Mouse (Mus musculus): ENCODE results near the gene Ly6g6c. TPM values are rescaled to one million over a fixed set of nuclear protein-coding genes. Genes with fewer than 3 reads are reported as not detected.
A peak's percentile ranks its signal among the peaks of the same experiment; 100 is the strongest.

Ly6g6c gene
- polyA plus RNA-seq, 1 experiment: 1.6 TPM

DNA sequence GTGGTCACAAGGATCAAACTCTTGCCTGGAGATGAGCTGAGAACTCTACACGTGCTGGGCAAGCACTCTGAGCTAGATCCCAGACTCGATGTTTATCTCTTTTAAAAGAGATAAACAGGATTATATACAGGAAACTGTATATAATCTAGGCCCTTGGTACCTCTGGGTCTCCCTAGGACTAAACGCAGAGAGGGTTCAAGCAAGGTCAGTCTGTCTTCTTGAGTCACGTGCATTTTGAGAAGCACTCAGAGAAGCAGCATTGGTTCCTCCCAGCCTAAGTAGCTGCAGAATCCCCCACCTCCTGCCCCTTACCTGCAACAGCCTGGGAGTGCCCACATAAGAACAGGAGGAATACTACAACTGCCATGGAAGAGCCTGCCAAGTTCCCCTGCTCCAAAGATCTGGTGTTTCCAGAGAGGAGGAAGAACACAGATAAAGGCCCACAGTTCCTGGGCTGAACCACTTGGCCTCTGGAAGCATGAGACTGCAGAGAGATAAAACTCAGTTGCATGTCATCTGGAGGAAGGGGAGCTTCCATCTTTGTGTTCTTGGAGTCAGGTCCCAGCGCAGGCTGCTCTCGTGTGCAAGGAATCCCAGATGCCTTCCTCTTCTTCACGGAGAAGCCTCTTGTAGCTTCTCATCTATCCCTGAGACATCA is 20.1 kb downstream of the Ly6g6c start, which contains the start of gene Ly6g6f:
Gene Ly6g6f, minus strand, starts transcription at position 403 of the 658 bp plus-strand sequence.
- H3K4me1 ChIP-seq (ENCODE audit: control insufficient read depth, insufficient read depth, low read length): no peaks in the 10 kb centered on the region; the same call in none of the 2 replicates
- TF ChIP-seq CTCF (IDR thresholded peaks at IDR 0.05; ENCODE audit: control insufficient read depth, insufficient read depth, low read length) (no peak), POLR2A (IDR thresholded peaks at IDR 0.05; ENCODE audit: borderline replicate concordance, control insufficient read depth, low read depth, low read length) (no peak)
- WGBS: 59% methylated on average over 7 of the region's 7 CpGs
- H3K4me3 ChIP-seq (replicated peaks; ENCODE audit: control insufficient read depth, low read depth, low read length): peak within 1 kb of the TSS; percentile 15
- 0 out of 2 replicates have a peak within 1 kb of the TSS, but pooled peaks have one; percentile 9 for H3K27ac ChIP-seq (ENCODE audit: control insufficient read depth, insufficient read depth, low read depth, low read length, poor library complexity)

- 31% methylated on average over 2 of the region's 2 CpGs for WGBS
- Histone ChIP-seq H3K4me3 (replicated peaks; ENCODE audit: control insufficient read depth, low read depth, low read length) (no peak overlapping the region), H3K4me1 (ENCODE audit: control insufficient read depth, insufficient read depth, low read length) (no peaks in the 10 kb centered on the region; the same call in none of the 2 replicates), H3K27ac (ENCODE audit: control insufficient read depth, insufficient read depth, low read depth, low read length, poor library complexity) (no peak overlapping the region)
- TF ChIP-seq CTCF (IDR thresholded peaks at IDR 0.05; ENCODE audit: control insufficient read depth, insufficient read depth, low read length) (no peak), POLR2A (IDR thresholded peaks at IDR 0.05; ENCODE audit: borderline replicate concordance, control insufficient read depth, low read depth, low read length) (no peak)
Observed at GRCm38 (mm10) chr17:35088151-35088550, 23.0 kb downstream of the Ly6g6c start.

DNA sequence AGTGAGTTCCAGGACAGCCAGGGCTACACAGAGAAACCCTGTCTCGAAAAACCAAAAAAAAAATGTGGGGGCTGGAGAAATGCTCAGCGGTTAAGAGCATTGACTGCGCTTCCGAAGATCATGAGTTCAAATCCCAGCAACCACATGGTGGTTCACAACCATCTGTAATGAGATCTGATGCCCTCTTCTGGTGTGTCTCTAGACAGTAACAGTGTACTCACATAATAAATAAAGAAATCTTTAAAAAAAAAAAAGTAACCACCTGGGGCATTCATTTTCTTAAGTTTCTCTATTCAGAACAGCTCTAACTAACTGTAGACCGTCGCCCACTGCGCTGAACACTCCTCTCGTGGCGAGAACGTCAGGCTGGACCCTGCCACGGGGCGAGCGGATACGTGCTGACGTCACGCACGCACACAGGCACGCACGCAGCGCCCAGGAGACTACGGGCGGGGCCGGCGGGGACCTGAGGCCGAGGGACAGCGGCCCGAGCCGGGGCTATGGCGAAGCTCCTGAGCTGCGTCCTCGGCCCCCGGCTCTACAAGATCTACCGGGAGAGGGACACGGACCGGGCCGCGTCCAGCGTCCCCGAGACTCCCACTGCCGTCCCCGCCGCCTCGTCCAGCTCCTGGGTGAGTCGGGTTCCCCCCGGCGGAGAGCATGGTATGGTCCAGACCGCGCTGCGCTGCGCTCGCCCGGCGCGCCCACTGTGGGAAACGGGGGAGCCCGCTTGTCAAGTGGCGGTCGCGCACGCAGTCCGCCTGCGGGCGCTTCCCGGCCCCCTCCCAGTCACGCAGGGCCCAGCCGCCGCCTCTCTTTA is 23.8 kb downstream of the Ly6g6c start, which contains the start of gene Abhd16a:
Gene Abhd16a, plus strand, starts transcription at position 439 of the 820 bp plus-strand sequence.
- 2% methylated on average over 67 of the region's 67 CpGs for WGBS
- peak within 1 kb of the TSS; percentile 97 for H3K27ac ChIP-seq (ENCODE audit: control insufficient read depth, insufficient read depth, low read depth, low read length, poor library complexity)
- H3K4me1 ChIP-seq (ENCODE audit: control insufficient read depth, insufficient read depth, low read length): no peaks in the 10 kb centered on the region; the same call in none of the 2 replicates
- peak; percentile 82; the same call in 1 of the 2 replicates for TF ChIP-seq POLR2A (IDR thresholded peaks at IDR 0.05; ENCODE audit: borderline replicate concordance, control insufficient read depth, low read depth, low read length)
- TF ChIP-seq CTCF (IDR thresholded peaks at IDR 0.05; ENCODE audit: control insufficient read depth, insufficient read depth, low read length): no peak
- H3K4me3 ChIP-seq (replicated peaks; ENCODE audit: control insufficient read depth, low read depth, low read length): peak within 1 kb of the TSS; percentile 71

GRCm38 (mm10) chr17:35090166-35090932 is 25.2 kb downstream of the Ly6g6c start:
- Histone ChIP-seq H3K4me1 (ENCODE audit: control insufficient read depth, insufficient read depth, low read length) (no peaks in the 10 kb centered on the region; the same call in 1 of the 2 replicates), H3K4me3 (replicated peaks; ENCODE audit: control insufficient read depth, low read depth, low read length) (peak overlapping the region; percentile 44), H3K27ac (ENCODE audit: control insufficient read depth, insufficient read depth, low read depth, low read length, poor library complexity) (peak overlapping the region; percentile 14)
- 65% methylated on average over 8 of the region's 8 CpGs for WGBS
- TF ChIP-seq POLR2A (IDR thresholded peaks at IDR 0.05; ENCODE audit: borderline replicate concordance, control insufficient read depth, low read depth, low read length): peak; percentile 50; the same call in 1 of the 2 replicates
- TF ChIP-seq CTCF (IDR thresholded peaks at IDR 0.05; ENCODE audit: control insufficient read depth, insufficient read depth, low read length): no peak

GRCm38 (mm10) chr17:35092403-35093198 is 27.4 kb downstream of the Ly6g6c start:
- H3K27ac ChIP-seq (ENCODE audit: control insufficient read depth, insufficient read depth, low read depth, low read length, poor library complexity): no peak overlapping the region
- TF ChIP-seq CTCF (IDR thresholded peaks at IDR 0.05; ENCODE audit: control insufficient read depth, insufficient read depth, low read length) (no peak), POLR2A (IDR thresholded peaks at IDR 0.05; ENCODE audit: borderline replicate concordance, control insufficient read depth, low read depth, low read length) (no peak)
- no peak overlapping the region for H3K4me3 ChIP-seq (replicated peaks; ENCODE audit: control insufficient read depth, low read depth, low read length)
- 80% methylated on average over 14 of the region's 14 CpGs for WGBS
- no peaks in the 10 kb centered on the region; the same call in 1 of the 2 replicates for H3K4me1 ChIP-seq (ENCODE audit: control insufficient read depth, insufficient read depth, low read length)

- no peak for TF ChIP-seq CTCF (IDR thresholded peaks at IDR 0.05; ENCODE audit: control insufficient read depth, insufficient read depth, low read length)
- no peak for TF ChIP-seq POLR2A (IDR thresholded peaks at IDR 0.05; ENCODE audit: borderline replicate concordance, control insufficient read depth, low read depth, low read length)
- Histone ChIP-seq H3K4me1 (ENCODE audit: control insufficient read depth, insufficient read depth, low read length) (no peaks in the 10 kb centered on the region), H3K27ac (ENCODE audit: control insufficient read depth, insufficient read depth, low read depth, low read length, poor library complexity) (no peak overlapping the region), H3K4me3 (replicated peaks; ENCODE audit: control insufficient read depth, low read depth, low read length) (no peak overlapping the region)
- 78% methylated on average over 15 of the region's 15 CpGs for WGBS
Observed at GRCm38 (mm10) chr17:35094475-35095365, 29.5 kb downstream of the Ly6g6c start.
